Mouse (Mus musculus) cerebellum, adult 11-12 months (tissue): ENCODE results near the gene Ccdc148.
A peak's percentile ranks its signal among the peaks of the same experiment; 100 is the strongest.

Experiments
- DNase-seq: peaks from one replicate; pipeline ENCODE4 v3.0.0; 2022

Gene Ccdc148

GRCm38 (mm10) chr2:59178191-59178590 lies 17.7 kb upstream of the Ccdc148 start:
- DNase-seq = no peak

GRCm38 (mm10) chr2:59175926-59176325 lies 15.4 kb upstream of the Ccdc148 start:
- no peak for DNase-seq

DNA sequence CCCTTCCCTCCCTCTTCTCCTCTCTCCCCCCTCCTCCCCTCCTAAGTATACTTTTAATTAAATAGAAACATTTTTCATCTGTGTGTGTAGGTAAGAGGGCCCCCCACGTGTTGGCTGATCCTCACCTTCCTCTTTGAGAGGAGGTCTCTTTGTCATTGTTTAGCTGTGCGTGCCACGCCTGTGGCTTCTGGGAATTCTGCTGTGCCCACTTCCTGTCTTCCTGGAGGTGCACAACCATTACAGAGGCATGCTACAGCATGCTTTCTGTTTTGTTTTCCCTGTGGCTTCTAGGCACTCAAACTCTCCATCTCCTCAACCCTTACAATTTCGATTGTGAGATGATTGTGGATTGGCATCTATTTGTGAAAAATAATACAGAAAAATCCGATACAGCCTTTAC lies 11.1 kb upstream of the Ccdc148 start:
- no peak for DNase-seq

- no peak for DNase-seq
Observed at GRCm38 (mm10) chr2:59170593-59170992, 10.1 kb upstream of the Ccdc148 start.

DNA sequence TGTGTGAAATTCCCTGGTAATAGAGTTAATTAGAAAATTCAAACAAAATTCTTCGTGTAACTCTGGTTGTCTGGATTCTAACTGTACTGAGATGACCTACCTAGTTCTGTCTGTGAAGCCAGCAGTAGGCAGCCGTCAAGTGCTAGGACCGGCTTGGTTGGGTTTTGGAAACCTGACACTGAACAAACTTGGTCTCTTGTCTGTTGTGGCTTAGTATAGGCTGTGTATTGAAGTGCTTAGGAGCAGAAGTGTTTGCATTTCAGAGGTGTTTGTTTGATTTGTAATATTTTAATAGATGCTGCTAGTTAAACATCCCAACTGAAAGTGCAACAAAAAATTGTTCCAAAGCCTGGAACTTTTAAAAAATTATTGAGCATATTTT lies 9.7 kb upstream of the Ccdc148 start:
- DNase-seq = no peak

- no peak for DNase-seq
Observed at GRCm38 (mm10) chr2:59169572-59170207, 9.2 kb upstream of the Ccdc148 start.

DNA sequence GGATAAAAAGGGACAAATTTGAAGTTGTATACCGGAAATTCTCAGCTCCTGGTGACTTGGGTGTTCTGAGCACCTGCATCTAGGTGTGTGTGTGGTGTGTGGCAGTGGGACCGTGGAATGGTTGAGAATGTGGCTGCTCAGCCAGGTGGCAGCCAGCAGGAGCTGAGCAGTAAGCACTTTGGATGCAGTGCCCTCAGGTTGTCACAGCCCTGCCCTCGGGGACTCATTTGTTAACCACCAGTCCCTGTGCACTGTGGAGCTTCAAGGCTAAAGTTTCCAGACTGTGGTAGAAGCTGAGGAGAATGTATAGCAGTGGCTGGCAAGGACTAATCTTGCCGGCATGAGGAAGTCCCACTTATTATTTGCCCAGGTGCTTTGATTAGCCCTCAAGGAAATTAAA lies 7.3 kb upstream of the Ccdc148 start:
- no peak for DNase-seq

- no peak for DNase-seq
Observed at GRCm38 (mm10) chr2:59166976-59167375, 6.5 kb upstream of the Ccdc148 start.

GRCm38 (mm10) chr2:59162285-59162600 lies 1.8 kb upstream of the Ccdc148 start:
- no peak for DNase-seq

GRCm38 (mm10) chr2:59161441-59162284 lies 1.2 kb upstream of the Ccdc148 start:
- DNase-seq = peak; percentile 78

DNA sequence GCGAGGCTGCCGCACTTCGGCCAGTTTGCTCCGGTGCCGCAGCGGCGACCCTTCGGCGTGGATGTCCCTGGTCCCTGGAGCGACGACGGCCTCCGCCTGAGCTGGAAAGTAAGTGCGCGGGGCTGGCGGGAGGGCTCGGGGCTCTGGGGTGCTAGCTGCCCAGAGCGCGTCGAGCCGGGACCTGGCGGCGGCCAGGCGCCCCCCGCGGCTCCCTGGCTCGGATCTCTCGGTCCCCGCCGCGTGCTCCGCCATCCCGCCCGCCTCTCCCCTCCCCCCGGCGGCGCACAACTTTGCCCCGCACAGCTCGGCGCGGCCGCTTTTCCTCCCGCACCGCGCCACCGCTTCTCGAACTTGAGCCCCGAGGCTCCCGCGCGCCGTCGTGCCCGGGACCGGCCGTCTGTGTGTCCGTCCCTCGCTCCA lies 548 bp upstream of the Ccdc148 start:
- DNase-seq = peak; percentile 71

- peak; percentile 63 for DNase-seq
Observed at GRCm38 (mm10) chr2:59159961-59160604, 400 bp downstream of the Ccdc148 start.

- no peak for DNase-seq
Observed at GRCm38 (mm10) chr2:59158117-59158516, 2.4 kb downstream of the Ccdc148 start.

GRCm38 (mm10) chr2:59155428-59155827 lies 5.1 kb downstream of the Ccdc148 start:
- no peak for DNase-seq

DNA sequence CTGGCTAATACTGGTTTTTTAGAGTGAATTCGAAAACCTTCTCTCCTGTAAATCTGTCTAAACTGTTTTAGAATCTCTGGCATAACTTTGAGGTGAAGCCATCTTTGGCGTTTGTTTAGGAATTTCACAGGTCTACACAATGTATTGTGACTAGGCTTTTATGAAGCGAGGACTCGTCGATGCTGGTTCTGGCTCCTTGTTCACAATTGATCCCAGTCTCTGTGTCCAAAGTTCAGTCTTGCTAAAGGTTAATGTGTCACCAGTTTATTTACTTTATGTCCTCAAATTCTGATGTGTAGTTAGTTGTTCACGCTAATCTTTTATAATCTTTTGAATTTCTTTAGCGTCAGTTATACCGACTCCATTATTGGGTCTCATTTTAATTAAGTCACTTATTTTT lies 29.4 kb downstream of the Ccdc148 start:
- DNase-seq = no peak

- no peak for DNase-seq
Observed at GRCm38 (mm10) chr2:59129821-59130220, 30.7 kb downstream of the Ccdc148 start.

DNA sequence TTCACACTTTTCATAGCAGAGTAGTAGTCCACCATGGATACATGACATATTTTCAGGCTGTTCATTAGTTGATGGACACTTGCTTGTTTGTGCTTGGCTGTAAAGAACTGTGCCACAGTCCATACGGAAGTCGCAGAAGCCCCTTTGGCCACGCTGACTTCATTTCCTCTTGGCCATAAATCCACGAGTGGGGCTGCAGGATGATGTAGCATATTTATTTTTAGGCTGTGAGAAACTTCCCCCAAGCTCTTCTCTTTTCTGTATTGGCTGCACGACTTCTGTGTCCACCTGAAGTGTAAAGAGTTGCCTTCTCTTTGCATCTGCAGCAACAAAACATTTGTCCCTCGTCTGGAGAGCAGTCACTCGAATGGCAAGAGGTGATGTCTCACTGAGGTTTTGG lies 31.5 kb downstream of the Ccdc148 start:
- DNase-seq = no peak

DNA sequence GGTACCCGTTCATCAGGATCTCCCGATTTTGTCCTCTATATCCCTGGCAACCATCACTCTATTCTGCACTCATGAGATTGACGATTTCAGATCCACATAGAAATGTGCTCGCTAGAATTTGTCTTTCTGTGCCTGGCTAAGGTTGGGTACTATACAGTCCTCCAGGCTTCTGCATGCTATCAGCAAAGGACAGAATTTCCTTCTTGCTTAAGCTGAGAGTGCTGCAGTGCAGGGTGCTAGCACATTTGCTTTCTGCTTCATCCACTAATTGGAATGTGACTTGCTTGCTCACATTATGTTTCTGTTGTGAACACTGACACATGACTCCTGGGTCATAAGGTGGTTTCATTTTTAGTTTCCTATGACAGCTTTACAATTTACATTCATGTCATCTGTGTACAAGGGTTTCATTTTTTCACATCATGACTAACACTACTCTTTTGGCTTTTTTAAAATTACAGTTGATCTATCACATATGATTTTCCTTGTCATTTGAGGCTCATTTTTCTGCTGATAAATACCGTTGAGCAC lies 104.8 kb downstream of the Ccdc148 start:
- no peak for DNase-seq

DNA sequence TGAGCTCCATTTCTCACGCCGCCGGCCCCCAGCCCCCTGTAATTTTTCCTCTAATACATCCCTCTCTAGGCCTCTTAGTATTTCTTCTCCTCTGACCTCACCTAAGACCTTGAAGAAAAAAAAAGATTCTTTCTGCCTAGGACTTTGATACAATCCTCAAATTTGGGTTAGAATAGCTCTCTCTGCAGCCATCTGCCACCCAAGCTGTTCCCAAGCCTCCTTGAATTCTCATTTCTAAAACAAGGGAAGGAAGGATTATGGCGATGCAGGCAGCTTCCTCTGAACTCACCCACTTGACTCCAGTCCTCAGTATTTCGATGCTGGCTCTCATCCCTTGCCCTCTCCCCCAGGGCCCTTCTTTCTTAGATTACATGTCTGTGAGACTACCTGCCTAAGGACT lies 106.1 kb downstream of the Ccdc148 start:
- DNase-seq = peak; percentile 83

DNA sequence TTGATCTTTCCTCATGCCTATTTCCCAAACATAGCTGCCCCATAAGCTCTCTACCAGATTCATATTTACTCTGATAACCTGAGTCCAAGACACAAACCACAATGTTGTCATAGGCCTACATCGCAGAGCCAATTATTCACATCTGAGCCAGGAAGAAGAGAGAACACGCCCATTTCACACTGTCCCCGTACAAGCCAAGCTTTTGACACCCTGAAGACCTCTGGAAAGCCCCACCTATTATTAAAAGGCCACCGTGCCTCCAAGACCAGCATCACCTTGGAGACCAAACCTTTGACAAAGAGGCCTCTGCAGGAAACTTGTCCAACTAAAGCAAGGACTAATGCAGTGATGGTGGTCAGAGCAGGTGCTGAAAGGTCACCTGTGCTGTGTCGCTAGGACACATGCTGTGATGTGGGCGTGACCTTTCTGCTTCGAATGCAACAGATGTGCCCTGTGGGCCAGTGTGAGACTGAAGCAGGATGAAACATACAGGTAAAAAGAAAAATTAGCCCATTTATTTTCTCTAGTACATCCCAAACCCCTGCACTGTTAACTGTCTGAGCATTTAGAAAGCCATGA lies 106.9 kb downstream of the Ccdc148 start:
- peak; percentile 33 for DNase-seq

- DNase-seq = no peak
Observed at GRCm38 (mm10) chr2:59050245-59050824, 110.1 kb downstream of the Ccdc148 start.

- DNase-seq = no peak
Observed at GRCm38 (mm10) chr2:59049686-59050085, 110.8 kb downstream of the Ccdc148 start.
